Mouse (Mus musculus) testis, adult 2 months (tissue): Measurements from ENCODE around the gene Zfp607b. TPM values are rescaled to one million over a fixed set of nuclear protein-coding genes. Genes with fewer than 3 reads are reported as not detected.

Experiments
- H3K27ac ChIP-seq: fragments of 200-500 bp; 2 replicates; pipeline ENCODE4 v1.5.1; 2012; ENCODE audit warnings: low read depth, low read length; ENCODE audit not compliant: control insufficient read depth, insufficient read depth
- H3K27me3 ChIP-seq: fragments of 200-500 bp; 2 replicates; pipeline ENCODE4 v1.6.1; 2012; ENCODE audit warnings: mild to moderate bottlenecking, low read length, moderate library complexity; ENCODE audit not compliant: control insufficient read depth, insufficient read depth
- H3K36me3 ChIP-seq: fragments of 200-500 bp; 2 replicates; pipeline ENCODE4 v1.6.1; 2012; ENCODE audit warnings: mild to moderate bottlenecking, low read length; ENCODE audit not compliant: control insufficient read depth, insufficient read depth
- H3K4me1 ChIP-seq: fragments of 200-500 bp; 2 replicates; pipeline ENCODE4 v1.6.1; 2012; ENCODE audit warnings: low read length; ENCODE audit not compliant: control insufficient read depth, insufficient read depth
- H3K4me3 ChIP-seq: fragments of 200-500 bp; 2 replicates; pipeline ENCODE4 v1.5.1; 2012; ENCODE audit warnings: low read depth, mild to moderate bottlenecking, low read length, moderate library complexity, mixed read lengths; ENCODE audit not compliant: control insufficient read depth
- CTCF ChIP-seq: fragments of 200-500 bp; IDR thresholded peaks from 2 replicates; pipeline ENCODE4 v1.5.1; 2012; ENCODE audit warnings: low read depth, mild to moderate bottlenecking, inconsistent platforms, low read length, moderate library complexity; ENCODE audit not compliant: control insufficient read depth, insufficient read depth, insufficient replicate concordance
- POLR2A ChIP-seq: fragments of 200-500 bp; IDR thresholded peaks from 2 replicates; pipeline ENCODE4 v1.6.1; 2012; ENCODE audit warnings: low read depth, mild to moderate bottlenecking, inconsistent platforms, low read length, moderate library complexity; ENCODE audit not compliant: control insufficient read depth
- polyA plus RNA-seq: library from polyadenylated mRNA; depleted of rRNA; stranded (reverse); fragments of >200 nt; gene quantifications from 2 replicates; pipeline ENCODE4 v1.2.3, GENCODE M21; 2012

Gene Zfp607b
- polyA plus RNA-seq, 1 experiment: 27.7 TPM

GRCm38 (mm10) chr7:27673064-27673574, 16.0 kb upstream of the Zfp607b start:
- TF ChIP-seq POLR2A (no peak), CTCF (no peak)
- no peak overlapping the region for H3K27ac ChIP-seq
- no peaks in the 10 kb centered on the region for H3K36me3 ChIP-seq
- peaks cover 10% of the 10 kb centered on the region for H3K4me1 ChIP-seq
- no peaks in the 10 kb centered on the region for H3K27me3 ChIP-seq
- peak overlapping the region; percentile 89 for H3K4me3 ChIP-seq

- peaks cover 10% of the 10 kb centered on the region for H3K4me1 ChIP-seq
- H3K27ac ChIP-seq: peak overlapping the region; percentile 23; the same call in 1 of the 2 replicates
These were observed 15.5 kb upstream of the Zfp607b start for GRCm38 (mm10) chr7:27673575-27674131.

GRCm38 (mm10) chr7:27674195-27674521, 15.0 kb upstream of the Zfp607b start:
- Histone ChIP-seq H3K4me1 (peaks cover 10% of the 10 kb centered on the region), H3K27ac (peak overlapping the region; percentile 48), H3K27me3 (no peaks in the 10 kb centered on the region), H3K4me3 (peak overlapping the region; percentile 89), H3K36me3 (no peaks in the 10 kb centered on the region)
- TF ChIP-seq CTCF: no peak
- no peak for TF ChIP-seq POLR2A

More at GRCm38 (mm10) chr7:27673575-27674131, 15.5 kb upstream of the Zfp607b start:
- peak overlapping the region; percentile 89 for H3K4me3 ChIP-seq
- no peaks in the 10 kb centered on the region for H3K36me3 ChIP-seq
- H3K27me3 ChIP-seq: no peaks in the 10 kb centered on the region
- TF ChIP-seq CTCF: no peak
- TF ChIP-seq POLR2A: no peak

- Histone ChIP-seq H3K27ac (peak within 1 kb of the TSS; percentile 90), H3K4me1 (peaks cover 10% of the 10 kb centered on the region), H3K36me3 (no peaks in the 10 kb centered on the region), H3K4me3 (peak within 1 kb of the TSS; percentile 89), H3K27me3 (no peaks in the 10 kb centered on the region)
- TF ChIP-seq POLR2A: peak; percentile 57
- no peak for TF ChIP-seq CTCF
These were observed 14.5 kb upstream of the Zfp607b start, which contains the start of gene Map3k10 for GRCm38 (mm10) chr7:27674522-27675221. Gene Map3k10, minus strand, starts transcription at chr7:27674598.

GRCm38 (mm10) chr7:27675222-27675612, 13.9 kb upstream of the Zfp607b start:
- TF ChIP-seq CTCF (no peak), POLR2A (peak; percentile 33; the same call in 1 of the 2 replicates)

GRCm38 (mm10) chr7:27683218-27683617, 5.9 kb upstream of the Zfp607b start:
- TF ChIP-seq POLR2A (no peak), CTCF (no peak)
- Histone ChIP-seq H3K36me3 (no peaks in the 10 kb centered on the region), H3K27me3 (no peaks in the 10 kb centered on the region), H3K27ac (no peak overlapping the region), H3K4me1 (peaks cover 3% of the 10 kb centered on the region), H3K4me3 (no peak overlapping the region)

More at GRCm38 (mm10) chr7:27675222-27675612, 13.9 kb upstream of the Zfp607b start:
- Histone ChIP-seq H3K4me3 (peak overlapping the region; percentile 41), H3K27me3 (no peaks in the 10 kb centered on the region), H3K27ac (no peak overlapping the region), H3K4me1 (peaks cover 10% of the 10 kb centered on the region), H3K36me3 (no peaks in the 10 kb centered on the region)

GRCm38 (mm10) chr7:27685220-27685619, 3.9 kb upstream of the Zfp607b start:
- Histone ChIP-seq H3K36me3 (no peaks in the 10 kb centered on the region), H3K4me3 (no peak overlapping the region), H3K27me3 (no peaks in the 10 kb centered on the region), H3K4me1 (peaks cover 14% of the 10 kb centered on the region), H3K27ac (no peak overlapping the region)
- TF ChIP-seq CTCF (no peak), POLR2A (no peak)

- H3K27me3 ChIP-seq: no peaks in the 10 kb centered on the region
- no peaks in the 10 kb centered on the region for H3K36me3 ChIP-seq
- H3K27ac ChIP-seq: no peak overlapping the region
- H3K4me3 ChIP-seq: no peak overlapping the region
- H3K4me1 ChIP-seq: peaks cover 14% of the 10 kb centered on the region
- TF ChIP-seq CTCF (no peak), POLR2A (no peak)
These were observed 3.5 kb upstream of the Zfp607b start for GRCm38 (mm10) chr7:27685681-27686080.
